Mouse (Mus musculus) olfactory bulb, adult 2 months (tissue): ENCODE results near the gene Dnajc1.

ENCODE experiments used
- CTCF ChIP-seq: fragments of 200-500 bp; IDR thresholded peaks from 2 replicates; pipeline ENCODE4 v1.5.1; 2012; ENCODE audit warnings: low read depth, mild to moderate bottlenecking, low read length, moderate library complexity; ENCODE audit not compliant: insufficient read depth
- POLR2A ChIP-seq: fragments of 200-500 bp; IDR thresholded peaks from 2 replicates; pipeline ENCODE4 v1.6.1; 2012; ENCODE audit warnings: mild to moderate bottlenecking, low read depth, low read length, moderate library complexity; ENCODE audit not compliant: insufficient read depth

GRCm38 (mm10) chr2:18195691-18196396 is 196.8 kb downstream of the Dnajc1 start:
- no peak for TF ChIP-seq POLR2A
- no peak for TF ChIP-seq CTCF
